Mouse (Mus musculus) retina, postnatal 1 day (tissue): Measurements from ENCODE around the gene Lrrc18.
A peak's percentile ranks its signal among the peaks of the same experiment; 100 is the strongest.

Experiments used
- DNase-seq: peaks from one replicate; pipeline ENCODE4 v3.0.0-alpha.2; 2012

Lrrc18 gene

DNA sequence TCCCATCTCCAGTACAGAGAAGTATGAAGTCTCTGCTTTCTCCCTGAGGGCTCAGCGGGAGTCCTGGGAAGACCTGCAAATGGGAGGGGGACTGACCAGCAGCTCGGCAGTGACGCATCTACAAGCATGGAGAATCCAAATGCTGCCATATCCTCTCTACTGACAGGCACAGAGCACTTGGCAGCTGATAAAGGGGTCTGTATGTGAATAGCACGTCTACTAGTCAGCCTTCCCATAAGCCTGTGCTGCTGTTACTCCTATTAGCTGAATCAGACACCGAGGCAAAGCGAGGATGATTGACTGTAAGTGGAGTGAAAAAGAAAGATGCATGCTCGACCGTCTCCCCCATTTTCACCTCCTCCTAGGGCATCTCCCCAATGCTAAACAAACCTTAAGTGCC, 62.3 kb downstream of the Lrrc18 start:
- DNase-seq, result no peak

DNA sequence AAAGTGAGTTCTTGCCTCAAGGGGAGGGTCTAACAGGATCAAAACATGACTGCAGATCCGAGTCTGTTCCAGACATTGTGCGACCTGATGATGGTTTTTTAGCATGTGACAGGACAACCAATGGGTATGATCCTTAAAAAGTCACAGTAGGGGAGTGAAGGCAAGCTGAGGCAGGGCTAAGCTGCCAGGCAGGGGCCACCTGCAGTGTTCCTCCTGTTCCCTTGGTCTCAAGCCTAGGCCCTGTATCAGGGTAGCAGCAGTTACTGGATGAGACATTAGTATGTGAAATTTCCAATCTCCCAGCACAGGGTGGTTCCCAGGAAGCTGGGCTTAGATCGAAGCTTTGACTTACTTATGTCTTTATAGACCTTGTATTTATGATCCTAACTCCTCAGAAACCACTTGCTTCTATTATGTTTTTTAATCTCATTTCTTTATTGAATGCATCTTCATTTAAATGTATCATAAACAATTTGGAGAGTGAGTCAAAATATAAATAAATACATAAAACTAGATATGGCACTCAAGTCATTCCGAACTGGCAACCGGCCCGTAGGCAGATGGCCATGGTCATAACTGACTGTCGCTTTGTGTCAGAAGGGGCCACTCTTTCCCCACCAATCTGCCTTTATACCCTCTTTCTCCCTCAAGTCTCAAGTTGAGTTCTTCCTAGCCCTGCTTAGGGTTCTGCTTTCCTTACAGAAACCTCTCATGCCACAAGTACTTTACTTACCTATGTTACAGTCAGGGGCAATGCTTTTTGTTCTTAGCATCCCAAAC, 67.9 kb downstream of the Lrrc18 start:
- DNase-seq, result no peak

DNA sequence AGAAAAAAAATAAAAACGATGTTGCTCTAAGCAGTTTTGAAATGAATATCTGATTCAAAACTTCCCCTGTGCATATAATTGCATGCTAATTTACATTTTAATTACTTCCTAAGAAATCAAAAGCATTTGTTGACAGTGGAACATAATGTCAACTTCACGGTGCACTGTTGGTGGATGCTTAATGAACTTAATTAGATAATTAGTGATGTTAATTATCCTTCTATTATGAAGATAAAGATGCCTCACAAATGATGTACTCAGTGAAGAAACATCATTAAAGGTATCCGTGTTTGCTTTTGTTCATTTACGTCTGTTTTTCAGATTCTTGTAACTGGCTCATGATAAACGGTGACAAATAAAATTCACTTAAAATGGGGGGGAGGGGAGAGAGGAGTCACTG, 71.8 kb downstream of the Lrrc18 start:
- peak; percentile 46 for DNase-seq
